Mouse (Mus musculus): ENCODE measurements around the gene Tradd. TPM values are rescaled to one million over a fixed set of nuclear protein-coding genes. Genes with fewer than 3 reads are reported as not detected.

Tradd gene
- 18.1 to 24.4 TPM (median 22.1 TPM) in 4 replicates for total RNA-seq (2023)

DNA sequence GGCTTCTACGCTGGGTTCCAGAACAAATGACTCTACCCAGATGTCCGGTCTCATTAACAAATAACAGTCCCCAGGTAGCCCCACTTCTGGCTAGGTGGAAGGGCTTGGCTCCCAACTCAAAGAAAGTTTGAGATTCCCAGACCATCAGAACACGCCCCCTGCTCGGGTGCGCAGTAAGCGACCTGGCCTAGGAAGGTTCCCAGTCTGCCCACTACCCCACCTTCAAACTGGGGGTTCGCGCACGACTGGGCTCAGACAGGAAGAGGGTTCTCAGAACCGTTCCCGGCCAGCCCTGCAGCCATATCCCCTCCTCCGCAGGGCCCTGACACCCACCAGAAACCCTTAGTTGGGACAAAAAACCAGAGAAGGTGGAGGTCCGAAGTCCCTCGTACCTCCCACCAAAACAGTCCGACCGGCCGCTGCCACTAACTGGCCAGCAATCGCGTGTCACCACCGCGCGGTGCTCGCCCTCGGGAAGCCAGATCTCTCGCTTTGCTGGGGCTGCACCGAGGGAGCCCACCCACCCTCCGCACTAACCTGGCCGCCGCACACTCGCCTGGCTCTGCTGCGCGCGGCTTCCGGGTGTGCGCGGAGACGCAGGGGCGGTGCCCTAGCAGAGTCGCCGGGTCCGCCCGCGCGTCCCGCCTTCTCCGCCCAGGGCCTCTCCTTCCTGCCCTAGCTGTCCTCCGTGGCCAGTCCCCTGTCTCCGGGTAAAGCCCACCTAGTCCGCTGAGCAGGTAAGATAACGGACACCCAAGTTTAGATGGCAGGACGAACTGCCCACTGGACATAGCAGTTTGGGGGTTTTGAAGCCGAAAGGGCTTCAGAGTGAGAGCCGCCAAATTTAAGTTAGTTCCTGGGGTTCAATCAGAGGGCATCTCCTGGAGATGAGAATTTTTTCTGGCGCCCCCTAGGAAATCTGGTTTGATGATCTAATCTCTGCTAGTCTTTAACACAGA lies at the start of gene Tradd, which contains the start of gene Fbxl8:
Gene Tradd (minus strand): TSS at position 586 of the 959 bp plus-strand sequence.
Gene Fbxl8 (plus strand): TSS at position 625 of the 959 bp plus-strand sequence.

DNA sequence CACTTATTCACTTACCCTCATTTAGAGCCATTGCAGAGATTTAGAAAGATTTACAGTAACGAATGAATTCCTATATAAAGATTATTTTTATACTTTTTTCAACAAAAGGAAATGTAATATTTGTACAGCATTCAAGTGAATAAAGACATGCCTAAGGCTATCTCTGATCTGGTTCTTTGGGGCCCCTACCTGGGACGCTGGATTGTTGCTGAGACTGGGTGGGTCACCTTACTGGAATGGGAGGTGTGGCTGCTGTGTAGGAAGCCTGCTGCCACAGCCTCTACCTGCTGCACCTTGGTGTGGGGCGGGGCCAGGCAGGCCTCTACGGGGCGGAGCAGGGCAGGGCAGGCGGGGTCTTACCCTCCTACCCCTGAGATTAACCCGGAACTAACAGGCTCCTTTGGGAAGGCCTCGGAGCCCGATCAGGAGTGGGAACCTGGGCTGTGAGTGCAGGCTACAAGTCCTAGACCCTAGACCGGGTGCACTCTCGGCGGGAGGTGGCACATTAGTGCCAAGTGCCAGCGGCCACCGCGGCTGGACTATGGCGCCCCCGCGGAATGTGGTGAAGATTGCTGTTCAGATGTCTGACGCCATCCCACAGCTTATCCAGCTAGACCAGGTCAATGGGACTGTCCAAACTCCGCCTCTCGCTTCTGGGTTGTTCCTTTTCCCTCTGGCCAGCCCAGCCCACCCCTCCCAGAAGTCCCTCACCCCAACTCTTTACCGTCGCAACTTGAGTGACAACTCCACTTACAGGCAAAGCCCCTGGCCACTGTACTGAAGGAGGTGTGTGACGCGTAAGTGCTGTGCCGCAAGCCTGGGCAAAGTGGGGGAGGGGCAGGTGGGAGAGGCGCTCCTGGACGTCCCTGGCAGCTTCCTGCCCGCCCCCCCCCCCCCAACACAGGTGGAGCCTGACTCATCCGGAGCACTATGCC lies 41.1 kb upstream of the Tradd start, which contains the start of gene Elmo3:
Gene Elmo3 (plus strand): TSS at position 391 of the 935 bp plus-strand sequence.

DNA sequence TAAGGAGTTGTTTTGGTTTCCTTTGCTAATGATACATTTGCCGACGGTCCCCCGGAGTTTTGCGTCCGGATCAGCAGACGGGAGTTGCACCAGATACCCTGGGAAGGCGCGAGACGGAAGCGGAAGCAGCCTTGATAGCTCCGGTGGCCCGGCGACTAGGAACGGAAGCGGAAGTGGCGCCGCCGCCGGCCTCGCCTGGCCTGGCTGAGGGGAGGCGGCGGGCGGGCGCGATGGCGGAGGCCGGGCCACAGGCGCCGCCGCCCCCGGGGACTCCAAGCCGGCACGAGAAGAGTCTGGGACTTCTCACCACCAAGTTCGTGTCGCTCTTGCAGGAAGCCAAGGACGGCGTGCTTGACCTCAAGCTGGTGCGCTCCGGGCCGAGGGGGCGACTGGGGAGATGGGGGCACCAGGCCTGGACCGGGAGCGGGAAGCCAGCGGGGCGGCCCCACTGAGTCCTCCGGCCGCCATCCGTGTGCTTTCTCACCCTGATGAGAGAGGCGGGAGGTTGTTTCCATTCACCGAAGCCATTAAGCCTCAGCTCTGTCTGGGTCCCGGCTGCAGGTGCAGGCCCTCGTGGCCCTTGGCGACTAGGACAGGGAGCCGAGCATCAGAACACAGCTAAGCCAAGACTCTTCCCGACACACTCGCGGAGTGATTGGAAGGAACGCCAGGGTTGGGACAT lies 33.2 kb upstream of the Tradd start, which contains the start of gene E2f4:
Gene E2f4 (plus strand): TSS at position 153 of the 682 bp plus-strand sequence.

GRCm38 (mm10) chr8:105295895-105296573 lies 31.6 kb upstream of the Tradd start, which contains the start of gene Exoc3l:
TSS of gene Exoc3l (minus strand) at chr8:105296101.

GRCm38 (mm10) chr8:105289805-105290460 lies 25.5 kb upstream of the Tradd start, which contains the start of gene 4931428F04Rik:
TSS of gene 4931428F04Rik (minus strand) at chr8:105289864.

GRCm38 (mm10) chr8:105275840-105276239 lies 11.4 kb upstream of the Tradd start, which contains the start of gene Nol3:
TSS of gene Nol3 (plus strand) at chr8:105276140.

GRCm38 (mm10) chr8:105269461-105269947 lies 5.1 kb upstream of the Tradd start, which contains the start of gene Hsf4:
TSS of gene Hsf4 (plus strand) at chr8:105269801.

DNA sequence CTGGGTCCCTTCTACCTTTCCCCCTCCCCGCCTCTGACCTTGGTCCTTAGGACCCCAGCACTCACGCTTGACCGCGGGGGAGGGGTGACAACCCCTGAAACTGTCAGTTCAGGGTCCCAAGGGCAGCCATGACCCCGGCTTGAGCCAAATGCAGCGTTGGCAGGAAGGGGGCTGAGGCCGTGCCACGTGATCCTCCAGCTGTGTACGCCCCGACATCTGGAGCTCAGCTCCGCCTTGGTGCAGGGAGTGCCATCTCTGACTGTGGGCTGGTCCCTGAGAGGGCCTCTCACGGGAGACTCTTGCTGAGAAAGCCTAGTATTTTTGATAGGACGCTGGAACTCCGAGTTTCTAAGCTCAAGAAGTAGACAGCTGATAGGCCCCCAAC lies 9.5 kb downstream of the Tradd start, which contains the start of gene B3gnt9:
Gene B3gnt9 (minus strand): TSS at position 188 of the 385 bp plus-strand sequence.

DNA sequence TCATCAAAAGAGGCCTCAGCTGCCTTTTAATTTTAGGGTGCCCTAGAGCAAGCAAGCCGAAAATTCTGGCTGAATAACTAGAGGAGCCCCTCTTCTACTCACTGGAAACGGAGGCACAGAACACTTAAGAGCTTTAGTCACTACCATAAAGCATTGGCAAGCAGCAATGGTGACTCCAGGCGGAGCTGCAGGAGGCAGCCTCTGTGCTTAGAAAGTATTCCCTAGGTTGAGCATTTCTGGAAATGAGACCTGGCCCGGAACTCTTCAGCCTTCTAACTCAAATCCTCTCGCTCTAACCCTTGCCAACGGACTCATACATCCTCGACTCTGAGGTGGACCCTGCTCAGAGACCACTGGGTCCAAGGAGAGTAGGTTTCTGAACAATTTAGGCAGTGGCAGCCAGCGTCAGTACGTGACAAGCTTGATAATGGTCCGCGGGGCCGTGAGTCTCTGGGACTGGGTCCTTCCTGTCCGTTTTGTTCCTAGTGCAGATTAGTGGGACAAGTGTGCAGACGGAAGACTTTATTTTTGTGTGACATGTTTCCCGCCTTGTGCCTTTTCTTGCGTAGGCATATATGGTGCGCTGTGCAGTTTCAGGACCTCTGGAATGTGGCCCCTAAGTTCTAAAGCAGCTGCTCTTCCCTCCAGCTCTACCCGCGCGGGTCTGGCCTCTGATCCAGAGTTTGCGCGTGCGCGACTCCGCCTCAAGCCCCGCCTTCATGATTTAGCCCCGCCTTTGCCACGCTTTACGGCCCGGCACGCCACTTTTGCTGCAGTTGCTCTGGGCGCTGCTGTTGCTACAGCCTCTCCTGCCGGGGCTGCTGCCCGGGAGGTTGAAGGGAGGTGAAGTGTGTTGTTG lies 39.8 kb downstream of the Tradd start, which contains the start of gene D230025D16Rik:
Gene D230025D16Rik (plus strand): TSS at position 733 of the 859 bp plus-strand sequence.

Other genes starting within 250 kb of the Tradd start
- not detected in 4 replicates for gene Ces3a, start 216.0 kb downstream of the Tradd start, total RNA-seq (2023)
- gene Ces3b, start 180.9 kb downstream of the Tradd start, total RNA-seq (2023): not detected in 4 replicates
- gene Ces4a, start 132.8 kb downstream of the Tradd start, total RNA-seq (2023): not detected in 4 replicates
- 87.1 to 101 TPM (median 95.3 TPM) in 4 replicates for gene Cbfb, start 93.9 kb downstream of the Tradd start, total RNA-seq (2023)
- gene D230025D16Rik, start 39.5 kb downstream of the Tradd start, total RNA-seq (2023): 21.4 to 26.3 TPM (median 23.4 TPM) in 4 replicates
- 0.32 to 1.0 TPM (median 0.69 TPM) in 4 replicates for gene B3gnt9, start 9.5 kb downstream of the Tradd start, total RNA-seq (2023)
- 6.0 to 8.5 TPM (median 7.7 TPM) in 4 replicates for gene Fbxl8, start within 50 bp of the Tradd start, total RNA-seq (2023)
- gene Hsf4, start 5.2 kb upstream of the Tradd start, total RNA-seq (2023): 0.33 to 1.2 TPM (median 0.77 TPM) in 4 replicates
- not detected in 4 replicates for gene Nol3, start 11.5 kb upstream of the Tradd start, total RNA-seq (2023)
- 5.1 to 7.3 TPM (median 6.5 TPM) in 4 replicates for gene 4931428F04Rik, start 25.3 kb upstream of the Tradd start, total RNA-seq (2023)
- gene Exoc3l, start 31.5 kb upstream of the Tradd start, total RNA-seq (2023): 0.79 to 2.5 TPM (median 1.5 TPM) in 4 replicates
- 87.8 to 93.0 TPM (median 91.1 TPM) in 4 replicates for gene E2f4, start 33.1 kb upstream of the Tradd start, total RNA-seq (2023)
- gene Elmo3, start 41.0 kb upstream of the Tradd start, total RNA-seq (2023): 3.2 to 5.9 TPM (median 4.1 TPM) in 4 replicates
- gene Lrrc29, start 61.7 kb upstream of the Tradd start, total RNA-seq (2023): 6.0 to 7.9 TPM (median 7.3 TPM) in 4 replicates
- 24.2 to 30.2 TPM (median 26.9 TPM) in 4 replicates for gene Tmem208, start 61.7 kb upstream of the Tradd start, total RNA-seq (2023)
- 31.0 to 37.3 TPM (median 34.9 TPM) in 4 replicates for gene Fhod1, start 83.3 kb upstream of the Tradd start, total RNA-seq (2023)
- gene Slc9a5, start 84.2 kb upstream of the Tradd start, total RNA-seq (2023): 1.5 to 2.0 TPM (median 1.8 TPM) in 4 replicates
- gene Plekhg4, start 108.7 kb upstream of the Tradd start, total RNA-seq (2023): not detected in 4 replicates
- gene Kctd19, start 148.9 kb upstream of the Tradd start, total RNA-seq (2023): not detected in 4 replicates
- gene Lrrc36, start 149.0 kb upstream of the Tradd start, total RNA-seq (2023): not detected in 4 replicates
- gene Tppp3, start 206.9 kb upstream of the Tradd start, total RNA-seq (2023): 0.48 to 1.0 TPM (median 0.79 TPM) in 3 of 4 replicates, not detected in the other
- gene Zdhhc1, start 232.3 kb upstream of the Tradd start, total RNA-seq (2023): 2.7 to 5.8 TPM (median 3.9 TPM) in 4 replicates

Data from B cell, adult 62 days (primary cell).